Mouse (Mus musculus): ENCODE data around the gene Ceacam18. TPM values are rescaled to one million over a fixed set of nuclear protein-coding genes. Genes with fewer than 3 reads are reported as not detected.
"Not testable (repeated sequence)": the region's sequence is repeated elsewhere in the genome, so short reads cannot be mapped to it uniquely, and the experiment has no call there.

The Ceacam18 gene
- polyA plus RNA-seq, 1 experiment from 2014 or later: not detected

- H3K4me3 ChIP-seq (ENCODE audit: inconsistent target): no peak overlapping the region
- H3K36me3 ChIP-seq (ENCODE audit: inconsistent target): no peaks in the 10 kb centered on the region
- no peaks in the 10 kb centered on the region for H3K79me2 ChIP-seq (ENCODE audit: inconsistent target)
- WGBS (ENCODE audit: missing documents): 59% methylated on average over 5 of the region's 5 CpGs
- H3K27ac ChIP-seq: peak overlapping the region; percentile 60
Observed at GRCm38 (mm10) chr7:43642587-43642986, 8.1 kb downstream of the Ceacam18 start.

GRCm38 (mm10) chr7:43643046-43643652, 8.6 kb downstream of the Ceacam18 start:
- H3K27ac ChIP-seq: peak overlapping the region; percentile 60
- 53% methylated on average over 15 of the region's 17 CpGs for WGBS (ENCODE audit: missing documents)
- H3K4me3 ChIP-seq (ENCODE audit: inconsistent target): no peak overlapping the region
- H3K36me3 ChIP-seq (ENCODE audit: inconsistent target): no peaks in the 10 kb centered on the region
- H3K79me2 ChIP-seq (ENCODE audit: inconsistent target): no peaks in the 10 kb centered on the region

- no peaks in the 10 kb centered on the region for H3K36me3 ChIP-seq (ENCODE audit: inconsistent target)
- WGBS (ENCODE audit: missing documents): 89% methylated on average over 6 of the region's 6 CpGs
- no peak overlapping the region for H3K4me3 ChIP-seq (ENCODE audit: inconsistent target)
- no peak overlapping the region for H3K27ac ChIP-seq
- H3K79me2 ChIP-seq (ENCODE audit: inconsistent target): no peaks in the 10 kb centered on the region
Observed at GRCm38 (mm10) chr7:43652683-43653082, 18.2 kb downstream of the Ceacam18 start.

DNA sequence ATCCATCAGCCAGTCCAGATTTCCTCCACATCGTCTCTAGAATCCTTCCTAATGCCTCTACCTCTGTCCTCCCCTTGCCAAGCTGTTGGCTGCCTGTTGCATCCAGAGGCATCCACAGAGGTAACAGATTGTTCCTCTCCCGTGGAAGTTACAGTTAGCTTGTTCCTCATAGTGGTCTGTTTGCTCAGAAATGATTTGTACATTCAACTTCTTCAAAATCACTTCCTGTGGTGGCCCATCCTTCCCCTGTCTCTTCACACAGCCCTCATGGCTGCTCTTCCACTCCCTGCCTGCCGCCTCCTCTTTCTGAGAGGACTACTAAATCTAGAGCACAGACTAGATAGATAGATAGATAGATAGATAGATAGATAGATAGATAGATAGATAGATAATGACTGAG, 20.0 kb downstream of the Ceacam18 start:
- Histone ChIP-seq H3K79me2 (ENCODE audit: inconsistent target) (no peaks in the 10 kb centered on the region), H3K36me3 (ENCODE audit: inconsistent target) (no peaks in the 10 kb centered on the region), H3K27ac (peak overlapping the region; percentile 27; the same call in 1 of the 2 replicates), H3K4me3 (ENCODE audit: inconsistent target) (no peak overlapping the region)
- WGBS (ENCODE audit: missing documents): 0% methylated on average over 3 of the region's 3 CpGs

- H3K4me3 ChIP-seq (ENCODE audit: inconsistent target): no peak overlapping the region
- WGBS (ENCODE audit: missing documents): 55% methylated on average over 6 of the region's 6 CpGs
- H3K27ac ChIP-seq: no peak overlapping the region
- H3K36me3 ChIP-seq (ENCODE audit: inconsistent target): no peaks in the 10 kb centered on the region
- no peaks in the 10 kb centered on the region for H3K79me2 ChIP-seq (ENCODE audit: inconsistent target)
Observed at GRCm38 (mm10) chr7:43656232-43656631, 21.7 kb downstream of the Ceacam18 start.

- no peak within 1 kb of the TSS for H3K4me3 ChIP-seq (ENCODE audit: inconsistent target)
- 36% methylated on average over 1 of the region's 1 CpGs for WGBS (ENCODE audit: missing documents)
- H3K79me2 ChIP-seq (ENCODE audit: inconsistent target): no peaks in the 10 kb centered on the region
- no peaks in the 10 kb centered on the region for H3K36me3 ChIP-seq (ENCODE audit: inconsistent target)
- H3K27ac ChIP-seq: peak within 1 kb of the TSS; percentile 58
Observed at GRCm38 (mm10) chr7:43660002-43660401, 25.5 kb downstream of the Ceacam18 start, which contains the start of gene Siglece. Gene Siglece, minus strand, starts transcription at chr7:43660161.

DNA sequence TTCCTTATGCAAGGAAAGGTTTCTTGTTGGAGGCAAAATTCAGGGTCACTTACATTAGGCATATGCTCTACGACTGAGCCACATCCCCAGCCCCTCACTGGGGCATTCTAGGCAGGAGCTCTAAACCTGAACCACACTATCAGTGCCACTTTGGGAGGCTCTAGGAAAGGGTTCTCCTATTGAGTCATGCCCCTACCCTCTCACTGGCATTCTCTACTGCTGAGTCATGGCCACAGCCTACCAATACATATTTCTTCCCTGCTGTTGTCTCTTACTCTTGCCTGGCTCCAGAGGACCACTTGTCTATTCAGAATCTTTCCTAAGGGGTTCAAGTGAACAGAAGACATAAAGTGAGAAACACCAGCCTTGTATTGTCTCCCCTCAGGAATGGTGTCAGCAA, 28.3 kb downstream of the Ceacam18 start:
- no peak overlapping the region for H3K27ac ChIP-seq
- WGBS (ENCODE audit: missing documents): 64% methylated on average over 1 of the region's 1 CpGs
- no peaks in the 10 kb centered on the region for H3K79me2 ChIP-seq (ENCODE audit: inconsistent target)
- no peak overlapping the region for H3K4me3 ChIP-seq (ENCODE audit: inconsistent target)
- no peaks in the 10 kb centered on the region for H3K36me3 ChIP-seq (ENCODE audit: inconsistent target)

DNA sequence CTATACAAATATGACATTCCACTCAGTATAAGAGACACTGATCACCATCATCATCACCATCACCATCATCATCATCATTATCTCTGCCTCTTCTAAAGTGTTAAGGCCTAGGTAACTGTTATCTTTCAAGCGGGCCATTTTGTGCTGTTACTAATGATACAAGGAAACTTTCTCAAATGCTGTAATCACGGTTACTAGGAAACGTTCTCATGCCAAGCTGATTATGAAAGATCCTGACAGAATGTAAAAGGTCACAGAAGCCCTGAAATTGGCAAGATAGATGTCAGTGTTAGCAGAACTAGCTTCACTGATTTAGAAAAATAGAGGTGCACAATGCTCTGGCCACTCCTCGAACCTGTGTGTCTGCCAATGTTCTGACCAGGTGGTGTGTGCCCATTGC, 32.7 kb downstream of the Ceacam18 start:
- not testable (repeated sequence) for H3K36me3 ChIP-seq (ENCODE audit: inconsistent target); H3K27ac ChIP-seq; H3K79me2 ChIP-seq (ENCODE audit: inconsistent target); H3K4me3 ChIP-seq (ENCODE audit: inconsistent target)
- WGBS (ENCODE audit: missing documents): 57% methylated on average over 4 of the region's 4 CpGs

DNA sequence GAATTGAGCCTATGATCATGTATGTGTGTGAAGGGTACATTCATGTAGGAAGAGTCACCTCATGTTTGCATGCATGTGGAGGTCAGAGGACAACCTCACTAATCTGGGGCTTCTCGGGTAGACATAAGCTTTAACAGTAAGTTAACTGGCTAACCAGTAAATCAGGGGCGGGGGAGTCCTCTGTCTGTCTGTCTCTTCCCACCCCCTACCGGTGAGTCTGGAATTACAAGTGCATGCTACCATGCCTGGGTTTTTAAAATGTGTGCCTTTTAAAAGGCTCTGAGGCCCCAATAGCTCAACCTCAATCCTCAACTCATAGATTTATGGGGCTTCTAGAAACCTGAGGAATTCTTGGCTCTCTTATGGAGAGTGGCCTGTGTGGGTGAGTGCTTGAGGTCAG, 34.1 kb downstream of the Ceacam18 start:
- Histone ChIP-seq H3K36me3 (ENCODE audit: inconsistent target) (no peaks in the 10 kb centered on the region), H3K4me3 (ENCODE audit: inconsistent target) (no peak overlapping the region), H3K27ac (no peak overlapping the region), H3K79me2 (ENCODE audit: inconsistent target) (peaks cover 16% of the 10 kb centered on the region; the same call in 1 of the 2 replicates)
- 35% methylated on average over 3 of the region's 3 CpGs for WGBS (ENCODE audit: missing documents)

- Histone ChIP-seq H3K79me2 (ENCODE audit: inconsistent target) (peaks cover 26% of the 10 kb centered on the region; the same call in 1 of the 2 replicates), H3K36me3 (ENCODE audit: inconsistent target) (peaks cover 7% of the 10 kb centered on the region; the same call in 1 of the 2 replicates), H3K27ac (peak overlapping the region; percentile 72), H3K4me3 (ENCODE audit: inconsistent target) (peak overlapping the region; percentile 86)
- WGBS (ENCODE audit: missing documents): 52% methylated on average over 11 of the region's 11 CpGs
Observed at GRCm38 (mm10) chr7:43671064-43671808, 36.7 kb downstream of the Ceacam18 start.

GRCm38 (mm10) chr7:43671809-43672580, 37.5 kb downstream of the Ceacam18 start, which contains the start of gene Ctu1:
Gene Ctu1, plus strand, starts transcription at chr7:43672016.
- whole genome bisulfite sequencing (ENCODE audit: missing documents): under 1% methylated on average over 26 of the region's 26 CpGs
- Histone ChIP-seq H3K27ac (peak within 1 kb of the TSS; percentile 72), H3K36me3 (ENCODE audit: inconsistent target) (peaks cover 10% of the 10 kb centered on the region; the same call in 1 of the 2 replicates), H3K4me3 (ENCODE audit: inconsistent target) (peak within 1 kb of the TSS; percentile 86), H3K79me2 (ENCODE audit: inconsistent target) (peaks cover 26% of the 10 kb centered on the region; the same call in 1 of the 2 replicates)

- Histone ChIP-seq H3K4me3 (ENCODE audit: inconsistent target) (peak overlapping the region; percentile 86), H3K36me3 (ENCODE audit: inconsistent target) (peaks cover 17% of the 10 kb centered on the region; the same call in 1 of the 2 replicates), H3K27ac (peak overlapping the region; percentile 72; the same call in 1 of the 2 replicates), H3K79me2 (ENCODE audit: inconsistent target) (peaks cover 26% of the 10 kb centered on the region; the same call in 1 of the 2 replicates)
- WGBS (ENCODE audit: missing documents): 25% methylated on average over 10 of the region's 10 CpGs
Observed at GRCm38 (mm10) chr7:43672581-43673260, 38.2 kb downstream of the Ceacam18 start.

DNA sequence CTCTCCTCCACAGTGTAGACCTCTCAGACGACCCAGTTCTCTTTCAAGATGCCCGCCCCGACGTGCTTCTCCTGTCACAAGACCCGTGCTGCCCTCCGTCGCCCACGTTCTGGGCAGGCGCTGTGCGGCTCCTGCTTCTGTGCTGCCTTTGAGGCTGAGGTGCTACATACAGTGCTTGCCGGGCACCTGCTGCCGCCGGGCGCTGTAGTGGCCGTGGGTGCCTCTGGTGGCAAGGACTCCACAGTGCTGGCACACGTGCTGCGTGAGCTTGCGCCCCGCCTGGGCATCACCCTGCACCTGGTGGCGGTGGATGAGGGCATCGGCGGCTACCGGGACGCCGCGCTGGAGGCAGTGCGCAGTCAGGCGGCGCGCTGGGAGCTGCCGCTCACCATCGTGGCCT, 40.6 kb downstream of the Ceacam18 start:
- 98% methylated on average over 15 of the region's 32 CpGs for WGBS (ENCODE audit: missing documents)
- peaks cover 26% of the 10 kb centered on the region; the same call in 1 of the 2 replicates for H3K79me2 ChIP-seq (ENCODE audit: inconsistent target)
- H3K27ac ChIP-seq: no peak overlapping the region
- H3K4me3 ChIP-seq (ENCODE audit: inconsistent target): no peak overlapping the region
- H3K36me3 ChIP-seq (ENCODE audit: inconsistent target): peaks cover 18% of the 10 kb centered on the region; the same call in 1 of the 2 replicates

DNA sequence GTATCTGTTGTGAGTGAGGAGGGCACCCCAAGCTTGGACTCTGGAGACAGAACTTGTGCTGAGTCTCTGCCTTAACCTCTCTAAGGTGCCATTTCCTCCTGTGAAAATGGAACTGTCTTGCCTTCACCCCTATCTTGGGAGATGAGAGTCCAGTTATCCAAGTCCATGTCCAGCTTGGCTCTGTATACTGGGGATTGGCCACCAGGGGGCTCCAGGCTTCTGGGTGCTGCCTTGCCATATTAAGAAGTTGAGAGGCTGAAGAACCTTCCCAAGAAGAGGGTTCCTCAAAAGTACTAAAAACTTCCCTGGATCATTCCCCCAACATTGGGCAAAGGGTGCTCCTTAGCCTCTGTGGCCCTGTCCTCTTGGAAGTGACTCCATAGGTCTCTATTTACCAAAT, 44.0 kb downstream of the Ceacam18 start:
- H3K36me3 ChIP-seq (ENCODE audit: inconsistent target): peaks cover 18% of the 10 kb centered on the region; the same call in 1 of the 2 replicates
- H3K27ac ChIP-seq: no peak overlapping the region
- peaks cover 11% of the 10 kb centered on the region; the same call in 1 of the 2 replicates for H3K79me2 ChIP-seq (ENCODE audit: inconsistent target)
- no peak overlapping the region for H3K4me3 ChIP-seq (ENCODE audit: inconsistent target)

Data from macrophage (primary cell).